Mouse (Mus musculus) yolk sac, embryonic 10.5 days (tissue): ENCODE results near the gene Rfwd3.
"Not testable (repeated sequence)": the region's sequence is repeated elsewhere in the genome, so short reads cannot be mapped to it uniquely, and the experiment has no call there.

Experiments
- DNase-seq: peaks from one replicate; pipeline ENCODE4 v3.0.0-alpha.2; 2017; ENCODE audit warnings: low spot score

Rfwd3 gene

DNA sequence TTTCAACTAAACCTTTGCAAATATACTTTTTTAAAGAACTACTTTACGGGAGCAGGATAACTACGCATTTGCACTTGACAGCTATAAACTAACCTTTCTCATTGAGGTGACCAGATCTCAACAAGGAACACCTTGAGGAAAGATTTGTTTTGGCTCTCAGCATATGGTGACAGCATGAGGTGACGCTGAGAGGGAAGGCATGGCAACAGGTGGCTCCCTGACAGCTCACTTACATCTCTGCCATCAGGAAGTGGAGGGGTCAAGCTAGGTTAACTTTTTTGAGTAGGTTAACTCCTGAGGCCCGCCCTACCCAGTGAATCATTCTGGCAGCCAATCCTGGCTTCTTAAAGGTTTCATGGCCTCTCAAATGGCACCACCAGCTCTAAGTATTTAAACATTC is 14.4 kb downstream of the Rfwd3 start:
- DNase-seq = no peak

DNA sequence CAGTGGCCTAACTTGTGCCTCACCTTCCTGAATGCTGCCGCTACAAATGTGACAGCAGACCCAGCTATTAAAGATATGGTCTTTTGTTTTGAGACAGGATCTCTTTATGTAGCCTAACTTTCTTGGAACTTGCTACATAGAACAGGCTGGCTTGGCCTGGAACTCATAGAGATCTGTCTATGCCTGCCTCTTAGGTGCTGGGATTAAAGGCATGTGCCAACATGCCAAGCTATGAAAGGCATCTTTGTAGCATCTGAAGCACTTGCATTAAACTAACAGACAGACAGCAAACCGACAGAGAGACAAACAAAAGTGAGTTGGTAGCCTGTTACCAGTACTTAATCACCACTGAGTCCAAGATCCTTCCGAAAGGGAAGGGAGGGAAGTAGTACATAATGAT is 17.9 kb downstream of the Rfwd3 start:
- DNase-seq = no peak

- DNase-seq = no peak
Observed at GRCm38 (mm10) chr8:111268277-111268676, 31.7 kb downstream of the Rfwd3 start.

DNA sequence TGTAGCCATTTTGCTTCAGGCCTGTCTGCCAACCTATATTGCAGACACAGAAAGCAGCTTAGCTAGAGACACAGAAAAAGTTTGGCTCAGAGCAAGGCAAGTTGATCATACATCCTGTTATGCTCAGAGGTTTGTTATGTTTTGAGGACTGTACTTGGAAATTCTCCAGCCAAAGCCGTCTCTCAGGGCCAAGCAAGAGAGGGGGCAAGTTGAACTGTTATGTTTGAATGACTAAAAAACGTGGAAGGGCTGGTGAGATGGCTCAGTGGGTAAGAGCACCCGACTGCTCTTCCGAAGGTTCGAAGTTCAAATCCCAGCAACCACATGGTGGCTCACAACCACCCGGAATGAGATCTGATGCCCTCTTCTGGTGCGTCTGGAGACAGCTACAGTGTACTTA is 33.9 kb downstream of the Rfwd3 start:
- DNase-seq = not testable (repeated sequence)

DNA sequence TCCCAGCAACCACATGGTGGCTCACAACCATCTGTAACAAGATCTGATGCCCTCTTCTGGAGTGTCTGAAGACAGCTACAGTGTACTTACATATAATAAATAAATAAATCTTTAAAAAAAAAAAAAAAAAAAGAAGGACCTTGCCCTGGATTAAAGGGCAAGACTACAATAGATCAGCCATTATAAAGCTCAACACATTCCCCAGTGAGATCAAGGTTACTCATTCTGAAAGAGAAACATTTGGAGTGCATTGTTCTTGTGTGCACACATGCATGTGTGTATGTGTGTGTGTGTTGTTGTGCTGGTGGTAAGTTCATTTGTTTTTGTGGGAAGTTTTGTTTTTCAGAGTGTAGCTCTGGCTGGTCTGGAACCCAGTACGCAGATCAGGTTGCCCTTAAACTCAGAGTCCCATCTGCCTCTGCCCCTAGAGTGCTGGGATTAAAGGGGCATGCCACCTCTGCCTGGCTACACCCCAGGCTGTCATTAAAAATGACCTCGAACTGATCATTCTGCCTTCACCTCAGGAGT is 35.3 kb downstream of the Rfwd3 start:
- DNase-seq = no peak

- no peak for DNase-seq
Observed at GRCm38 (mm10) chr8:111261981-111262381, 38.0 kb downstream of the Rfwd3 start.

- no peak for DNase-seq
Observed at GRCm38 (mm10) chr8:111260251-111260650, 39.8 kb downstream of the Rfwd3 start.

DNA sequence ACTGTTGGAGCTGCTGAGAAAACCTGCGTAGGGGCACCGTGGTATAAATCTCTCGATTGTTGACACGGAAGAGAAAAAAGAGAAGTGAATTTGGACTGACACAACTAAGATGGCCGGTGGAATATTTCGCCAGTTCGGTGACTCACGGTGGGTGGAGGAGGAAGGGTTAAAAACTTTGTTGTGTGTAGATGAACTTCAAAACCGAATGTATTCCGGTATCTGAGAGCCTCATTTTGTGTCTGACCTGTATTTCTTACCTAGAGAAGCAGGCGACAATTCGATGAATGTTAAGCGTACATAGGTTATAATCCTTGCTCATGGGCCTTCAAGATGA is 40.6 kb downstream of the Rfwd3 start:
- DNase-seq = no peak

- peak; percentile 96 for DNase-seq
Observed at GRCm38 (mm10) chr8:111258631-111259407, 41.2 kb downstream of the Rfwd3 start, which contains the start of gene Glg1. TSS of gene Glg1 (minus strand) at chr8:111259216.

DNA sequence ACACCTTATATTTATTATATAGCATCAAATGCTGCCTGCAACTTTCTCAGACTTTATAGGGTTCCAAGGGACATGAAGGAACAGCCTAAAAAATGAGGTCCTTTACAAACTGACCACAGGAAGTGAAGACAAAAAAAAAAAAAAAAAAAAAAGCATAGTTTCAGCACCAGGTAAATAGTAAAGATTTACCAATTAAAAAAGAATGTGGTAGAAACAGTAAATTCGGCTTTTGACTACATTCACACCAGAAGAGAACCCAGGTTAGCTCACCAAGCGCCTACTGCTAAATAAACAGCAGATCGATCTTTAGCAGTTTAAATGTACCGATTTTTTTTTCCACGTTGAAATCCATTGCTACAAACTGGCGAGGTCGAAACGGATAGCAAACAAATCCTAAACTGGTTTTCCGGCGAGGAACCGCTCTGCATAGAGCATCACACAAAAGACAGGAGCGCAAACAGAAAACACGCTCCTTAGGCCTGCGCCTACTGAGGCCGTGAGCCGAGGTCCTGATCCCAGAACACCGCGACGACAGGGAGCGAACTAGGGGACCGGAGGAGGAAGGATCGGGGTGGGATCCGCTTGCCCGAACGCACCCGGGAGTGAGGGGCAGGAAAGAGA is 41.9 kb downstream of the Rfwd3 start:
- no peak for DNase-seq

DNA sequence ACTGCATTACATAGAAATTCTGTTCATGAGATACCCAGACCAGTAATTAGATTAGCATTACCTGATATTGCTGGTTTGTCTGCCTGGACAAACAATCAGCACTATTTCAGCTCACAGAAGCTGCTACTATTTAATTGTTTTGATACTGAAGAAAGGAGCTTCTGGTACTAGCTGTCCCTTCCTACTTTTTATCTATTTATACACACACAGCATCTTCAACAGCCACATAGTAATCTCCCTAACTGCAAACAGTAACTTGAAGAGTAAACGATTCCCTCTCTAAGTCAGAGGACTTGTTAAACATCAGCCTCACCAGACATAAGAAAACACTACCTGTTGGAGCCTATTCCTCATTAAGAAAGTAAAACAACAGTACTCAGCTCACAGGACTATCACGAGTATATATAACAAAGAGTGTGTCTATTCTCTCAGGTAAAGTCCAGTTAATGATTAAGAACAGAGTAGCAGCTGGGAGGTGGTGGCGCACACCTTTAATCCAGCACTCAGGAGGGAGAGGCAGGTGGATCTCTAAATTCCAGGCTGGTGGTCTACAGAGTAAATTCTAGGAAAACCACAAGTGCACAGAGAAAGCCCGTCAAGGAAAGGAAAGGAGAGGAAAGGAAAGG is 47.4 kb downstream of the Rfwd3 start:
- DNase-seq = peak; percentile 55

DNA sequence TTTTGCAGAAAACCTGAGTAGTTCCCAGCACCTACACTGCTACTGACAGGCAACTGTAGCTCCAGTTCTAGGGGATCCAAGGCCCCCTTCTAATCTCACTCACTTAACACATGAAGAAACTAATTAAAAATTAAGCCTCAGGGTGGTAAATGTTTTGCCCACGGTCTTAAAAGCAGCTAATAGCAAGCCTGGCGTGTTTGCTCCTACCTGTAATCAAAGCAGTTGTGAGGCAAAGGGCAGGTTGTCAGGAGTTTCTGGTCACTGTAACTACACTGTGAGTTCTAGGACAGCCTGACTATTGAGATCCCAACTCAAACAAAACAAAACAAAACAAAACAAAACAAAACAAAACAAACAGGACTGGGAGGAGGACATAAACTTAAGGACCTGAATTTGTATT is 49.9 kb downstream of the Rfwd3 start:
- peak; percentile 29 for DNase-seq

DNA sequence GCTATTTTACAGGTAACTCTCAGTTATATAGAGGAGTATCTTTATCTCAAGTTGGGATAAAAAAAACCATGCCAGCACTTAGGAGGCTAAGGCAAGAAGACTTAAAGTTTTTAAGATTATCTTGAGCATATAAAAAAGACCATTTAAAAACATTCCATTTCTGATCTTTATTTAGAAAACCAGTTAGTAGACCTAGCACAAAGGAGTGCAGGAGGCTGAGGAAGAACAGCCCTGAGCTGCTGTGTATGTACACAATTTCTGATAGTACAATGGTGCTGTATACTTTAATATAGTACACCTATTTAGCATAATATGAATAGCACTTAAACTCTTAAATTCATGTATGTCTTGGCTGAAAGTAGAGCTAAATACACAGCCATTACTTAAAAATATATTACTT is 51.9 kb downstream of the Rfwd3 start:
- no peak for DNase-seq

DNA sequence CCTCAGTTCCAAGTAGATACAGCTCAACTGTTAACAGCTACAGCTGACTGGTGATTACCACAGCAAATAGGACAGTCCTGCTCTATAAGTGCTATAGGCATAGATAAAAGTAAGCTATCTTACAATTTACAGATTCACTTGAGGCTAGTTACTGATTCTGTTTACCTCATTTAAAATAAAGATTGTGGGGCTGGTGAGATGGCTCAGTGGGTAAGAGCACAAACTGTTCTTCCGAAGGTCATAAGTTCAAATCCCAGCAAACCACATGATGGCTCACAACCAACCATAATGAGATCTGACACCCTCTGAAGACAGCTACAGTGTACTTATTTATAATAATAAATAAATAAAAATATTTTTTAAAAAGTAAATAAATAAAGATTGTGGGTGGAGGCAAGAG is 53.2 kb downstream of the Rfwd3 start:
- not testable (repeated sequence) for DNase-seq

DNA sequence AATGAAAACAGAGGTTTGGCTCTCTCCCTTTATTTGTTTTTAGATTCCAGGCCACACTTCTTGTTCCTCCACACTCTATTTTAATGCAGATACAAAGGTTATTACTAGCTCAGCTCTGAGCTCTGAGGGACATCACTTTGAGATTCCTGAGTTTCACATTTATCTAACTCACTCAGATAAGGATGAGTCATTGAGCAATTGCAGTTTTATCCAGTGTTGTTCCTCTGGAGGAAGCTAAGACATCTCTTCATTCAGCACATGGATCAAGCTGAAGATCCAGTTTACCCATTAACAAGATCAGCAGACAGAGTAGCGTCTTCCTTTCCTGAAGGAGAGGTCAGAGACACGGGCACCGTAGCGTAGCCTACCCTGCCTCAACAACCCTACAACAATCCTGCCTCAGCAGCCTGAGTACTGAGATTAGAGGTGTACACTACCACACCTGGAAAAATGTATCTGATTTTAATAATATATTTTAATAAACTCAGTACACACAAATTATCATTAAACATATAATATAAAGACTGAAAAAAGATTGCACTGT is 53.7 kb downstream of the Rfwd3 start:
- DNase-seq = peak; percentile 49

GRCm38 (mm10) chr8:111237301-111237700 is 62.7 kb downstream of the Rfwd3 start:
- no peak for DNase-seq

- DNase-seq = no peak
Observed at GRCm38 (mm10) chr8:111233730-111234129, 66.3 kb downstream of the Rfwd3 start.

GRCm38 (mm10) chr8:111224153-111224552 is 75.9 kb downstream of the Rfwd3 start:
- DNase-seq = no peak
